Mouse (Mus musculus) intestine, postnatal 0 days (tissue): ENCODE measurements at regions not wholly inside any gene's neighbourhood (a gene's known extent, or its start where the extent isn't known, plus 50 kb on each side); places are given as distances from the start of the nearest gene placed in this dataset.

Source experiments
- ATAC-seq: fragments of 200-750 bp; cut with Nextera tagmentation; 2 replicates; pipeline ENCODE4 v1.8.0; 2017; ENCODE audit warnings: mild to moderate bottlenecking, moderate TSS enrichment, moderate library complexity
- H3K27ac ChIP-seq: fragments of 300-500 bp; sonication (generic); 2 replicates; pipeline ENCODE4 v1.5.1; 2014; ENCODE audit warnings: mild to moderate bottlenecking, low read depth, low read length, moderate library complexity
- H3K27me3 ChIP-seq: fragments of 300-500 bp; sonication (generic); replicated peaks from 2 replicates; pipeline ENCODE4 v1.6.1; 2014; ENCODE audit warnings: low read length, mixed read lengths; ENCODE audit not compliant: control insufficient read depth, insufficient read depth
- H3K36me3 ChIP-seq: fragments of 300-500 bp; sonication (generic); 2 replicates; pipeline ENCODE4 v1.6.1; 2014; ENCODE audit warnings: mild to moderate bottlenecking, moderate library complexity; ENCODE audit not compliant: control insufficient read depth, insufficient read depth
- H3K4me1 ChIP-seq: fragments of 300-500 bp; sonication (generic); replicated peaks from 2 replicates; pipeline ENCODE4 v1.6.1; 2014; ENCODE audit warnings: antibody characterized with exemption, low read length, mixed read lengths; ENCODE audit not compliant: control insufficient read depth, insufficient read depth
- H3K4me2 ChIP-seq: fragments of 300-500 bp; sonication (generic); replicated peaks from 2 replicates; pipeline ENCODE4 v1.6.1; 2014; ENCODE audit warnings: low read depth, mild to moderate bottlenecking, moderate library complexity
- H3K4me3 ChIP-seq: fragments of 300-500 bp; sonication (generic); 2 replicates; pipeline ENCODE4 v1.5.1; 2014; ENCODE audit warnings: low read depth, low read length
- H3K9ac ChIP-seq: fragments of 300-500 bp; sonication (generic); 2 replicates; pipeline ENCODE4 v1.6.1; 2014; ENCODE audit warnings: mild to moderate bottlenecking, low read depth, low read length
- H3K9me3 ChIP-seq: fragments of 300-500 bp; sonication (generic); 2 replicates; pipeline ENCODE4 v1.6.1; 2016; ENCODE audit warnings: mixed run types; ENCODE audit not compliant: control insufficient read depth
- CTCF ChIP-seq: sonication (generic); IDR thresholded peaks from 2 replicates; pipeline ENCODE4 v1.5.1; 2016; ENCODE audit warnings: low read depth, mild to moderate bottlenecking, control low read depth, antibody characterized with exemption, moderate library complexity
- WGBS: fragments of 180-500 bp; shearing (Covaris S2); extraction: QIAGEN DNeasy Blood & Tissue Kit; methylation state at CpG from one replicate; pipeline ENCODE4 v1.1.7; 2014; 5-methylcytosine and 5-hydroxymethylcytosine counted together

- TF ChIP-seq CTCF, result no peak
- no peak for ATAC-seq
- Histone ChIP-seq H3K27ac (no peak overlapping the region), H3K36me3 (no peaks in the 10 kb centered on the region), H3K9me3 (no peaks in the 10 kb centered on the region), H3K4me2 (no peak overlapping the region), H3K27me3 (no peaks in the 10 kb centered on the region), H3K4me3 (no peak overlapping the region), H3K4me1 (no peaks in the 10 kb centered on the region), H3K9ac (no peak overlapping the region)
- 56% methylated on average over 4 of the region's 4 CpGs for WGBS
Measured at GRCm38 (mm10) chr4:47698926-47699325, 224.5 kb downstream of the Sec61b start.

- H3K4me3 ChIP-seq, result no peak overlapping the region
- no peak overlapping the region for H3K27ac ChIP-seq
- H3K9ac ChIP-seq, result no peak overlapping the region
- H3K4me2 ChIP-seq, result no peak overlapping the region
- H3K27me3 ChIP-seq, result no peaks in the 10 kb centered on the region
- 80% methylated on average over 2 of the region's 2 CpGs for WGBS
- no peaks in the 10 kb centered on the region for H3K4me1 ChIP-seq
- no peak for ATAC-seq
- no peaks in the 10 kb centered on the region for H3K9me3 ChIP-seq
- no peak for TF ChIP-seq CTCF
- no peaks in the 10 kb centered on the region for H3K36me3 ChIP-seq
Measured at GRCm38 (mm10) chr4:47703501-47703900, 229.0 kb downstream of the Sec61b start.

GRCm38 (mm10) chr4:47704607-47705006, 230.1 kb downstream of the Sec61b start:
- Histone ChIP-seq H3K36me3 (no peaks in the 10 kb centered on the region), H3K4me2 (no peak overlapping the region), H3K4me3 (no peak overlapping the region), H3K4me1 (no peaks in the 10 kb centered on the region), H3K27me3 (no peaks in the 10 kb centered on the region), H3K9me3 (no peaks in the 10 kb centered on the region), H3K9ac (no peak overlapping the region), H3K27ac (no peak overlapping the region)
- no peak for ATAC-seq
- TF ChIP-seq CTCF, result no peak
- 64% methylated on average over 4 of the region's 4 CpGs for WGBS

GRCm38 (mm10) chr4:47707966-47708365, 233.5 kb downstream of the Sec61b start:
- no peak for TF ChIP-seq CTCF
- Histone ChIP-seq H3K4me2 (no peak overlapping the region), H3K27me3 (no peaks in the 10 kb centered on the region), H3K9me3 (no peaks in the 10 kb centered on the region), H3K4me3 (no peak overlapping the region), H3K36me3 (no peaks in the 10 kb centered on the region), H3K27ac (no peak overlapping the region), H3K4me1 (no peaks in the 10 kb centered on the region), H3K9ac (no peak overlapping the region)
- no peak for ATAC-seq

- no peak overlapping the region for H3K9ac ChIP-seq
- no peaks in the 10 kb centered on the region for H3K9me3 ChIP-seq
- H3K4me1 ChIP-seq, result no peaks in the 10 kb centered on the region
- no peak overlapping the region for H3K4me3 ChIP-seq
- H3K36me3 ChIP-seq, result no peaks in the 10 kb centered on the region
- H3K4me2 ChIP-seq, result no peak overlapping the region
- 77% methylated on average over 7 of the region's 7 CpGs for WGBS
- TF ChIP-seq CTCF, result no peak
- no peak for ATAC-seq
- H3K27ac ChIP-seq, result no peak overlapping the region
- H3K27me3 ChIP-seq, result no peaks in the 10 kb centered on the region
Measured at GRCm38 (mm10) chr4:47713387-47713786, 238.9 kb downstream of the Sec61b start.

- 28% methylated on average over 8 of the region's 8 CpGs for WGBS
- H3K27ac ChIP-seq, result no peak overlapping the region
- no peak for TF ChIP-seq CTCF
- no peak overlapping the region for H3K4me2 ChIP-seq
- no peaks in the 10 kb centered on the region for H3K36me3 ChIP-seq
- no peaks in the 10 kb centered on the region for H3K9me3 ChIP-seq
- no peak for ATAC-seq
- no peaks in the 10 kb centered on the region for H3K4me1 ChIP-seq
- H3K27me3 ChIP-seq, result no peaks in the 10 kb centered on the region
- H3K4me3 ChIP-seq, result no peak overlapping the region
- H3K9ac ChIP-seq, result no peak overlapping the region
Measured at GRCm38 (mm10) chr4:47724331-47725004, 250.0 kb downstream of the Sec61b start.

- no peaks in the 10 kb centered on the region for H3K4me1 ChIP-seq
- 42% methylated on average over 3 of the region's 3 CpGs for whole genome bisulfite sequencing
- H3K4me2 ChIP-seq, result no peak overlapping the region
- ATAC-seq, result no peak
- no peak for TF ChIP-seq CTCF
- H3K4me3 ChIP-seq, result no peak overlapping the region
- H3K27ac ChIP-seq, result no peak overlapping the region
- H3K27me3 ChIP-seq, result no peaks in the 10 kb centered on the region
- no peaks in the 10 kb centered on the region for H3K9me3 ChIP-seq
- H3K9ac ChIP-seq, result no peak overlapping the region
- no peaks in the 10 kb centered on the region for H3K36me3 ChIP-seq
Measured at GRCm38 (mm10) chr4:47725005-47725340, 250.5 kb downstream of the Sec61b start.
